Mouse (Mus musculus) E14TG2a.4 (cell line): ENCODE measurements around the gene D2hgdh.

Source experiments
- CTCF ChIP-seq: conservative IDR thresholded peaks from 2 replicates; pipeline ENCODE4 v1.5.1; 2014; ENCODE audit warnings: low read length
- NANOG ChIP-seq: IDR thresholded peaks from 2 replicates; pipeline ENCODE4 v1.6.1; 2014; ENCODE audit warnings: borderline replicate concordance, low read length, mixed read lengths
- POU5F1 ChIP-seq: IDR thresholded peaks from 2 replicates; pipeline ENCODE4 v1.6.1; 2014; ENCODE audit warnings: low read length, borderline replicate concordance

DNA sequence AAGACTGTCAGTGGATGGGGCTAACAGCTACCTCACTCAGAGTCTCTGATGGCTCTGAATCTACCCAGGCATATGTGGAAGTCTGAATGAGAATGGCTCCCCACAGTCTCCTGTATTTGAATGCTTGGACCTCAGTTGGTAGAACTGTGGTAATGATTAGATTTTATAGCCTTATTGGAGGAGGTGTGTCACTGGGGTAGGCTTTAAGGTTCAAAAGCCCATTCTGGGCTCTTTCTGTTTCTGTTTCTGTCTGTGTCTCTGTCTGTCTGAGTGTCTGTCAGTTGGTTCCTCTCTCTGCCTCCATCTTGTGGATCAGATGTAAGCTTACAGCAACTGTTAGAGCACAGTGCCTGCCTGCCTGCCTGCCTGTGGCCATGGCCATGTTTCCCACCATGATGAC, 34.9 kb downstream of the D2hgdh start:
- TF ChIP-seq CTCF (no peak), NANOG (no peak), POU5F1 (no peak)
